ENCODE assay signal across 8 mouse cellular contexts in genomic region chr4:155344716-155345607, GRCm38 (mm10). TPM values are rescaled to one million over a fixed set of nuclear protein-coding genes. Genes with fewer than 3 reads are reported as not detected.
DNase-seq lines count a peak whose midpoint lies in the region; ATAC-seq and TF ChIP-seq lines count a peak whose summit lies in the region.

No protein-coding gene starts in this region.

- TF ChIP-seq CTCF in testis, adult 2 months (IDR thresholded peaks at IDR 0.05; ENCODE audit: control insufficient read depth, insufficient read depth, insufficient replicate concordance, low read depth, low read length) = no peak

- peak overlapping the region; percentile 71 for H3K4me3 ChIP-seq in testis, adult 2 months (ENCODE audit: control insufficient read depth, low read depth, low read length)
- peak overlapping the region; percentile 58 for H3K4me3 ChIP-seq in hindbrain, embryonic 14.5 days (replicated peaks; ENCODE audit: low read length)
- H3K4me3 ChIP-seq in limb, embryonic 12.5 days (replicated peaks) = peak overlapping the region; percentile 54

- H3K9me3 ChIP-seq in hindbrain, embryonic 14.5 days (ENCODE audit: control insufficient read depth, low read length) = no peaks in the 10 kb centered on the region
- no peaks in the 10 kb centered on the region for H3K9me3 ChIP-seq in limb, embryonic 12.5 days

- TF ChIP-seq POLR2A in testis, adult 2 months (IDR thresholded peaks at IDR 0.05; ENCODE audit: control insufficient read depth, low read depth, low read length) = 0 out of 2 replicates have a peak, but pooled peaks have one; percentile 8

- DNase-seq in testis, postnatal 10 days (ENCODE audit: low spot score) = no peak
- peak; percentile 62 for DNase-seq in embryo, embryonic 11 days
- DNase-seq in hindbrain, embryonic 14.5 days (ENCODE audit: low spot score) = peak; percentile 61
- peak; percentile 53 for DNase-seq in retina, embryonic 14.5 days (ENCODE audit: low spot score)
- DNase-seq in gastrocnemius, postnatal 4 days (ENCODE audit: low spot score in 2 of 2) = no peak
- no peak for DNase-seq in c-Kit-positive CD71-positive TER-119-positive erythroid progenitor cells, embryonic 14.5 days (ENCODE audit: low spot score)

- peak overlapping the region; percentile 81 for H3K9ac ChIP-seq in hindbrain, embryonic 14.5 days
- peak overlapping the region; percentile 64 for H3K9ac ChIP-seq in limb, embryonic 12.5 days (replicated peaks)

- H3K4me2 ChIP-seq in hindbrain, embryonic 14.5 days (replicated peaks) = peak overlapping the region; percentile 73
- peak overlapping the region; percentile 95 for H3K4me2 ChIP-seq in limb, embryonic 12.5 days

- no peaks in the 10 kb centered on the region for H3K36me3 ChIP-seq in testis, adult 2 months (ENCODE audit: control insufficient read depth, insufficient read depth, low read length)
- no peaks in the 10 kb centered on the region for H3K36me3 ChIP-seq in hindbrain, embryonic 14.5 days (replicated peaks; ENCODE audit: control insufficient read depth, insufficient read depth)
- H3K36me3 ChIP-seq in limb, embryonic 12.5 days = no peaks in the 10 kb centered on the region

- 4% methylated on average over 47 of the region's 47 CpGs for WGBS in hindbrain, embryonic 14.5 days
- WGBS in limb, embryonic 12.5 days = 11% methylated on average over 47 of the region's 47 CpGs

- peak; percentile 71 for ATAC-seq in hindbrain, embryonic 14.5 days (ENCODE audit: low FRiP score)
- ATAC-seq in limb, embryonic 12.5 days (ENCODE audit: insufficient number of reproducible peaks, insufficient read depth, low FRiP score, low TSS enrichment, low read depth) = peak; percentile 57

- H3K4me1 ChIP-seq in testis, adult 2 months (ENCODE audit: control insufficient read depth, insufficient read depth, low read length) = peaks cover 11% of the 10 kb centered on the region
- H3K4me1 ChIP-seq in hindbrain, embryonic 14.5 days (replicated peaks; ENCODE audit: control insufficient read depth, insufficient read depth, low read length) = peaks cover 17% of the 10 kb centered on the region
- H3K4me1 ChIP-seq in limb, embryonic 12.5 days (replicated peaks) = peaks cover 23% of the 10 kb centered on the region

- H3K27ac ChIP-seq in testis, adult 2 months (ENCODE audit: control insufficient read depth, insufficient read depth, low read depth, low read length) = no peak overlapping the region
- H3K27ac ChIP-seq in hindbrain, embryonic 14.5 days = peak overlapping the region; percentile 90
- H3K27ac ChIP-seq in limb, embryonic 12.5 days = no peak overlapping the region

- no peaks in the 10 kb centered on the region; the same call in none of the 2 replicates for H3K27me3 ChIP-seq in testis, adult 2 months (ENCODE audit: control insufficient read depth, insufficient read depth, low read length)
- no peaks in the 10 kb centered on the region for H3K27me3 ChIP-seq in hindbrain, embryonic 14.5 days (ENCODE audit: control insufficient read depth, insufficient read depth, low read length)
- H3K27me3 ChIP-seq in limb, embryonic 12.5 days = peaks cover 46% of the 10 kb centered on the region

RNA-seq across cellular contexts. Expression of gene Prkcz, which starts 16.2 kb away (rescaled TPM):
- 16.5 and 21.1 TPM in 2 replicates for polyA plus RNA-seq in testis, adult 2 months (2012; rRNA removed)
- polyA plus RNA-seq in hindbrain, embryonic 14.5 days (2014; fragmentation: Nextera tagmentation; extraction: Ambion mirVana) = 73.9 and 80.8 TPM in 2 replicates
- 7.9 and 9.0 TPM in 2 replicates for polyA plus RNA-seq in limb, embryonic 12.5 days (2016; fragmentation: Nextera tagmentation; extraction: Ambion mirVana)
- 1 to 10 TPM; 4.4 to 5.4 TPM for total RNA-seq in gastrocnemius, postnatal 4 days (2021)

RNA-seq across cellular contexts. Expression of gene Gabrd, which starts 53.0 kb away (rescaled TPM):
- polyA plus RNA-seq in testis, adult 2 months (2012; rRNA removed) = 0.17 and 0.26 TPM in 2 replicates
- 0.13 TPM in 1 of 2 replicates, not detected in the other for polyA plus RNA-seq in hindbrain, embryonic 14.5 days (2014; fragmentation: Nextera tagmentation; extraction: Ambion mirVana)
- 0.21 and 0.23 TPM in 2 replicates for polyA plus RNA-seq in limb, embryonic 12.5 days (2016; fragmentation: Nextera tagmentation; extraction: Ambion mirVana)
- 1 to 10 TPM in 1 of 2 experiments, under 1 TPM in 1; 0.78 to 1.2 TPM for total RNA-seq in gastrocnemius, postnatal 4 days (2021)

Comparison
In these comparisons a context has a peak if more than half of its experiments do, and no peak if none do; other contexts are left out.
1. DNase-seq: peak in embryo, embryonic 11 days (single experiment), hindbrain, embryonic 14.5 days (single experiment) and retina, embryonic 14.5 days (single experiment); none in testis, postnatal 10 days (single experiment), gastrocnemius, postnatal 4 days (0 of 2) and c-Kit-positive CD71-positive TER-119-positive erythroid progenitor cells, embryonic 14.5 days (single experiment).
2. Peak in every context shown above with its lines, with median percentiles within 50 percentile points of each other: H3K4me3 ChIP-seq.